Mouse (Mus musculus) urinary bladder, postnatal 36 days (tissue): ENCODE results near the gene Kif5c.

Source experiments
- DNase-seq, 2 experiments: peaks; one replicate each; pipeline ENCODE4 v3.0.0; 2022; ENCODE audit warnings: low spot score in 2 of 2, mixed read lengths in 1 of 2

The Kif5c gene

GRCm38 (mm10) chr2:49788051-49788418, 168.9 kb downstream of the Kif5c start:
- DNase-seq: peak in 1 of 2 experiments; percentile 20

- DNase-seq: no peak
Measured at GRCm38 (mm10) chr2:49788643-49789042, 169.5 kb downstream of the Kif5c start.

GRCm38 (mm10) chr2:49789078-49789477, 170.0 kb downstream of the Kif5c start:
- DNase-seq: no peak

- DNase-seq: no peak
Measured at GRCm38 (mm10) chr2:49789504-49789903, 170.4 kb downstream of the Kif5c start.

GRCm38 (mm10) chr2:49797444-49798143, 178.5 kb downstream of the Kif5c start:
- no peak for DNase-seq

GRCm38 (mm10) chr2:49804448-49804847, 185.3 kb downstream of the Kif5c start:
- no peak for DNase-seq

- DNase-seq: peak in 1 of 2 experiments; percentile 21
Measured at GRCm38 (mm10) chr2:49805736-49806371, 186.8 kb downstream of the Kif5c start.

GRCm38 (mm10) chr2:49809496-49809895, 190.4 kb downstream of the Kif5c start:
- no peak for DNase-seq

GRCm38 (mm10) chr2:49811420-49811819, 192.3 kb downstream of the Kif5c start:
- no peak for DNase-seq

- peak; percentile 43 to 80 for DNase-seq
Measured at GRCm38 (mm10) chr2:49811871-49812363, 192.8 kb downstream of the Kif5c start.

- no peak for DNase-seq
Measured at GRCm38 (mm10) chr2:49813151-49813550, 194.1 kb downstream of the Kif5c start.

GRCm38 (mm10) chr2:49814011-49814410, 194.9 kb downstream of the Kif5c start:
- peak; percentile 35 to 54 for DNase-seq

GRCm38 (mm10) chr2:49815696-49816320, 196.7 kb downstream of the Kif5c start:
- DNase-seq: no peak

GRCm38 (mm10) chr2:49816549-49816948, 197.5 kb downstream of the Kif5c start:
- no peak for DNase-seq

- no peak for DNase-seq
Measured at GRCm38 (mm10) chr2:49817151-49817550, 198.1 kb downstream of the Kif5c start.

- DNase-seq: no peak
Measured at GRCm38 (mm10) chr2:49818126-49818525, 199.0 kb downstream of the Kif5c start.

- no peak for DNase-seq
Measured at GRCm38 (mm10) chr2:49822312-49822711, 203.2 kb downstream of the Kif5c start.
